Mouse (Mus musculus) midbrain, postnatal 0 days (tissue): ENCODE measurements around the gene Tnfrsf8. TPM values are rescaled to one million over a fixed set of nuclear protein-coding genes. Genes with fewer than 3 reads are reported as not detected.

Experiments
- ATAC-seq: fragments of 200-750 bp; cut with Nextera tagmentation; 2 replicates; pipeline ENCODE4 v1.8.0; 2017; ENCODE audit warnings: moderate number of reproducible peaks, mild to moderate bottlenecking, moderate TSS enrichment, moderate library complexity; ENCODE audit not compliant: low FRiP score
- DNase-seq: peaks from one replicate; pipeline ENCODE4 v3.0.0-alpha.2; 2015; ENCODE audit warnings: low spot score
- H3K27ac ChIP-seq: fragments of 300-500 bp; sonication (generic); 2 replicates; pipeline ENCODE4 v1.5.1; 2014; ENCODE audit warnings: low read depth, mild to moderate bottlenecking, low read length, mixed read lengths
- H3K27me3 ChIP-seq: fragments of 300-500 bp; sonication (generic); 2 replicates; pipeline ENCODE4 v1.6.1; 2014; ENCODE audit warnings: low read length, control low read depth, mixed read lengths; ENCODE audit not compliant: insufficient read depth
- H3K36me3 ChIP-seq: fragments of 300-500 bp; sonication (generic); 2 replicates; pipeline ENCODE4 v1.6.1; 2014; ENCODE audit warnings: low read length, control low read depth, mixed read lengths; ENCODE audit not compliant: insufficient read depth
- H3K4me1 ChIP-seq: fragments of 300-500 bp; sonication (generic); 2 replicates; pipeline ENCODE4 v1.6.1; 2014; ENCODE audit warnings: mild to moderate bottlenecking, control low read depth, antibody characterized with exemption, low read length, mixed read lengths; ENCODE audit not compliant: insufficient read depth
- H3K4me2 ChIP-seq: fragments of 300-500 bp; sonication (generic); 2 replicates; pipeline ENCODE4 v1.6.1; 2014; ENCODE audit warnings: low read depth, mild to moderate bottlenecking, low read length, mixed read lengths; ENCODE audit not compliant: poor library complexity, severe bottlenecking
- H3K4me3 ChIP-seq: fragments of 300-500 bp; sonication (generic); 2 replicates; pipeline ENCODE4 v1.5.1; 2014; ENCODE audit warnings: low read depth, mild to moderate bottlenecking, low read length, moderate library complexity
- H3K9ac ChIP-seq: fragments of 300-500 bp; sonication (generic); replicated peaks from 2 replicates; pipeline ENCODE4 v1.6.1; 2014; ENCODE audit warnings: mild to moderate bottlenecking, low read length, moderate library complexity, mixed read lengths; ENCODE audit not compliant: poor library complexity, severe bottlenecking
- H3K9me3 ChIP-seq: fragments of 300-500 bp; sonication (generic); 2 replicates; pipeline ENCODE4 v1.6.1; 2016; ENCODE audit warnings: low read length, control low read depth
- CTCF ChIP-seq: IDR thresholded peaks from 2 replicates; pipeline ENCODE4 v1.5.1; 2016; ENCODE audit warnings: antibody characterized with exemption, mild to moderate bottlenecking
- WGBS: fragments of 180-500 bp; shearing (Covaris S2); extraction: QIAGEN DNeasy Blood & Tissue Kit; methylation state at CpG from one replicate; pipeline ENCODE4 v1.1.7; 2014; 5-methylcytosine and 5-hydroxymethylcytosine counted together
- polyA plus RNA-seq: library from polyadenylated mRNA; unstranded; fragments of >200 nt; fragmentation: Nextera tagmentation; extraction: Ambion mirVana; gene quantifications from 2 replicates; pipeline ENCODE4 v1.2.1, GENCODE M21; 2015
- total RNA-seq: library from RNA; depleted of rRNA; stranded (reverse); fragments of >200 nt; gene quantifications from 2 replicates; pipeline ENCODE4 v1.2.3, GENCODE M21; 2014; rRNA removed

The Tnfrsf8 gene
- total and polyA plus RNA-seq, 2 experiments from 2014 or later = 3.0 to 3.3 TPM

- no peak for DNase-seq
Measured at GRCm38 (mm10) chr4:145219240-145219985, 95.6 kb downstream of the Tnfrsf8 start.

GRCm38 (mm10) chr4:145217837-145218236 is 97.1 kb downstream of the Tnfrsf8 start:
- no peaks in the 10 kb centered on the region for H3K4me1 ChIP-seq
- no peak overlapping the region for H3K4me2 ChIP-seq
- DNase-seq (no peak), ATAC-seq (no peak)
- H3K4me3 ChIP-seq = no peak overlapping the region
- H3K27me3 ChIP-seq = no peaks in the 10 kb centered on the region
- no peak overlapping the region for H3K9ac ChIP-seq
- no peak overlapping the region for H3K27ac ChIP-seq
- no peak for TF ChIP-seq CTCF
- 71% methylated on average over 5 of the region's 5 CpGs for WGBS
- H3K36me3 ChIP-seq = no peaks in the 10 kb centered on the region; the same call in 1 of the 2 replicates
- H3K9me3 ChIP-seq = no peaks in the 10 kb centered on the region

More at GRCm38 (mm10) chr4:145219240-145219985, 95.6 kb downstream of the Tnfrsf8 start:
- ATAC-seq = no peak
- H3K27ac ChIP-seq = no peak overlapping the region
- no peaks in the 10 kb centered on the region for H3K4me1 ChIP-seq
- no peak overlapping the region for H3K4me2 ChIP-seq
- H3K9ac ChIP-seq = no peak overlapping the region
- WGBS = 65% methylated on average over 15 of the region's 15 CpGs
- H3K4me3 ChIP-seq = no peak overlapping the region
- H3K36me3 ChIP-seq = no peaks in the 10 kb centered on the region; the same call in 1 of the 2 replicates
- no peaks in the 10 kb centered on the region for H3K27me3 ChIP-seq
- TF ChIP-seq CTCF = peak; percentile 33
- H3K9me3 ChIP-seq = no peaks in the 10 kb centered on the region

Other genes starting within 250 kb of the Tnfrsf8 start
- gene Vps13d, start 120.2 kb downstream of the Tnfrsf8 start, total RNA-seq = 35.6 and 36.5 TPM in 2 replicates
- 7.8 and 9.1 TPM in 2 replicates for gene Vps13d, start 120.2 kb downstream of the Tnfrsf8 start, polyA plus RNA-seq
- 7.1 and 7.5 TPM in 2 replicates for gene Tnfrsf1b, start 68.3 kb downstream of the Tnfrsf8 start, total RNA-seq
- 2.6 and 2.8 TPM in 2 replicates for gene Tnfrsf1b, start 68.3 kb downstream of the Tnfrsf8 start, polyA plus RNA-seq
- 0.28 TPM in 1 of 2 replicates, not detected in the other for gene Zfp990, start 195.6 kb upstream of the Tnfrsf8 start, total RNA-seq
- 0.05 and 0.09 TPM in 2 replicates for gene Zfp990, start 195.6 kb upstream of the Tnfrsf8 start, polyA plus RNA-seq